Mouse (Mus musculus): Measurements from ENCODE around the gene Gm11077.

Gm11077 gene

DNA sequence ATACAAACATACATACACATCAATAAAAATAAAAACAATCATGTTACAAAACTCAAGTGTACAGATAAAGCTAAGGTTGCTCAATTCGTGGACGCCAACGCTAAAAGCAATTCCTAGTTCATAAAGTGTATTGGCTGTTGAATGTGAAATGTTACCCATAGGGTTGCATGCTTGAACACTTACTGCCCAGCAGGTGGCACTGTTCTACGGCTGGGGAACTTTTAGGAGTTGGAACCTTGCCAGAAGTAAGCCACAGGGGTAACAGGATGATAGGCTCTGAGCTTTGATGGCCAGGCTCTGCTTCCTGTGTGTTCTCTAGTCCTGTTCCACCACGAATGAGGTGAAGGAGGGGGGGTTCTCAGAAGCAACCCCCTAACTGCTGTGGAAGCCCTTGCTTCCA, at the start of gene Gm11077:
Gene Gm11077, plus strand, starts transcription at position 13 of the 400 bp plus-strand sequence.
- in situ Hi-C loops (cut with MboI) = no loop called here

DNA sequence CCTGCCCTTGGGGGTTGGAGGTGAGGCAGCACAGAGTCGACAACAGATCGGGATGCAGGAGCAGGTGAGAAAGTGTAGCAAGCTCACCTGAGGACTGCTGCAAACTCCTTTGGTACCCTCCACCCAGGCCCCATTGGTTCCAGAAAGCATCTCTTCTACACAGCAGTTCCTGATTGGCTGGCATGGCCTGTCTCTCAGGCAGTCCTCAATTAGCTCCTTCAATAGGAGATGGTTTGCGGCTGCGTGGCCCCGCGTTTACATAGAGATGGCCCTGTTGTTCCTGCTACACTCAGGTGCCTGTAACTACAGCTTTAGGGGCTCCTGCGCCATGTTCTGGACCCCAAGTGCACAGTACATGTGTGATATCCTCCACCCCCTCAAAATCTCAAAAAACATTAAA, 48.4 kb upstream of the Gm11077 start:
- in situ Hi-C loops (cut with MboI) = no loop called here

DNA sequence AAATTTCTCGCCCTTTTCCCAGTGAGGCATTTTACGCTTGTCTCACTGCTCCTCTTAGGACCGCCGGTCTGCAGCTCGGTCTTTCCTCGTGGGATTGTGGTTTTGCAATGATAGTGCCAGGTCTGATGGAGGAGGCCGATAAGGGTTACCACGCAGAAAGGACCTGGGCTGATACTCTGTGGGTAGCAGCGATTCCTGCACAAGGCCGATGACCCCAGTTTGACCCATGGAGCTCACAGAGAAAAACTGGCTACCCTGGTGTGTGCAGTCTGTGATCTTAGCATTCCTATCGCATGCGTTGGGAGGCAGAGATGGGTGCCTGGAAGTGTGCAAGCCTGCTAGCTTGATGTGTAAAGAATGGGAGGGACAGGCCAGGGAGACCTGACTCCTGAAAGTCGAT, 46.3 kb upstream of the Gm11077 start:
- in situ Hi-C loops (cut with MboI) = no loop called here

DNA sequence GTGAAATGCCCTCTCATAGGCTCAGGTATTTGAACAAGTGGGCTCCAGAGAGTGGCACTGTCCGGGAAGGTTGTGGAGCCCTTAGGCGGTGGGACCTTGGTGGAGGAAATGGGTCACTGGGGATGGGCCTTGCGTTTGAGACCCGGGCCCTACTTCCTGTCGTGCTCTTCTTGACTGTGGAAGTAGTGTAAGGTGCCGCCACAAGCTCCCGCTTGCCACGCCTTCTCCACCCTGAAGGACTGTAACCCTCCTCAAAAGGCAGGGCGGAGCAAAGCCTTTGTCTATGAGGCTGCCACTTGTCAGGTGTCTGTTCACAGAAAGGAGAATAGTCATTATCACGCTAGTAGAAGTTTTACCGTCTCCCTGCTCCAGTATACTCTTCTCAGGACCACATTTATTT, 44.7 kb upstream of the Gm11077 start:
- in situ Hi-C loops (cut with MboI) = no loop called here

DNA sequence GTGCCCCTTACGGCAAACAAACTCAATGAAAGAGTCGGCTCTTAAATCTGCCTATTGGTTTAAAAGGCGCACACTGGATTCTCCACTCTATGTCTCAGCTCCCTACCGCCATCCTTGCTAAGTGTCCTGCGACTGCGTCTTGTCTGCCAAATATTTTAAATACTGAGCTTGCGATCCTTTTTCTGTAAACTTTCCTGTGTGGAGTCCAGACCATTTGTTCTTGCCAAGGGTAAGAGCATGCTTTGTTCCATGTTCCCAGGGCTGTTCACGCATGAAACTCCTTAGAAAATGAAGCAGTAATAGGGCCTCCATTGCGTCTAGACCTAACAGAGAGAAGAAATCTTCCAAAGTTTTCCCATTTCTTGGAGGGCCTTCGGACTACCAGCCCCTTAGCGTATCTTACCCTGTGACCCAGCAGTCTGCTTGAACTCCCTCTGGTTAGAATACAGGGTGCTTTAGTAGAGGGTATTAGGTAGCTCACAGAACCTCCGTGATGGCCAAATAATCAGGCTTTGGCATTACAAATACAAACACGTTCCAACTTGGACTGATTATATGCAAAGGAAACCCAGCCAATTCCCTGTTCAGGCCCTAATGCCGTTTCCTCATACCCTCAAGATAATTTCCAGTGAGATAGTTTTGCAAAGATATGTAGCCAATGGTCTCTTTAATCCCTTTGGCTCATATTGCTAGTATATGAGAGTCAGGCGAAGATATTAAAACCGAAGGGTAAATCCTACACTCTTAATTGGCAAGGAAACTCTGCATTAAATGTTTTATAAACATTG, 39.3 kb upstream of the Gm11077 start:
- in situ Hi-C loops (cut with MboI) = no loop called here

DNA sequence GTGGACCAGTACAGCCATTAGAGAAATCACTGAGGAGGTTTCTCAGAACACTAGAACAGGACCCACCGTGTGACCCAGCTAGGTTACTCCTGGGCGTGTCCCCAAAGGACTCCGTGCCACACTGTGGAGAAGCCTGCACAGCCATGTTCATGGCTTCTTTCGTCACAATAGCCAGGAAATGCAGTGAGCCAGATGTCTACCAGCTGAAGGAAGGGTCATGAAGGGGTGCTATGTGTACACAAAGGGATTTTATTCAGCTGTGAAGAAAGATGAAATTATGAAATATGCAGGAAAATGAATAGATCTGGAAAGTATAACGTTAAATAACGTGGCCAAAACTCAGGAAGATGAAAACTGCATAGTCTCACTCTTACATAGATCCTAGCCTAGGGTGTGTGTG, 36.9 kb upstream of the Gm11077 start:
- in situ Hi-C loops (cut with MboI) = no loop called here

DNA sequence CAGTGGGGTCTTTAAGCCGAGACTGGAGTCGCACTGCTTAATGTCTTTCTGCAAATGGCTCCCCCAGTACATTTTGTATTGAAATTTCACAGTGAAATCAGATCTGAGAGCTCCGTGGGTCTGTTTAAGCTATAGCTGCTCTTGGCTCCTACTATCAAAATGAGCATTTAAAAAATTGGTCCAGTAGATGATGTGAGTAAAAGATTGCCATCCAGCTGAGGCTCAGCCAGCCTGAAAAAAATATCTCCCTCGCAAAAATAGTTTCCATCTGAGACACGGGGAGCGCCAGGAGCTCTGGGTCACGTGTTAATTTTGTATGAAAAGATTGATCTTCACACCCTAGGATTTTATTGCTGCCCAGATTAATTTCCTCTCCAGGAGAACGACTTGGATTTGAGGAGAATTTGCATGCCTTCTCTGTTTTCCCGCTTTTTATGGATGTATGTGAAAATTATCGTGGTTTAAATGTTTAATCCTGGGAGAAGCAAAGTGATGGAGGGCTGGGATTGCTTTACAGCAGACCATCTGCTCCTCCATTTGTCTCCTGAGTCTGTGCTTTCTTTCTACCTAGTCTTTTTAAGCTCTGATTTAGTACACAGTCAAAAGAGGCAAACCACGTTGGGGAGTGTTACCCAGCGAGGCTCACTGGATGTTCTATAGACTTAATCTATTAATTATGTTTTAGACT, 32.7 kb upstream of the Gm11077 start:
- in situ Hi-C loops (cut with MboI) = no loop called here

GRCm38 (mm10) chr6:140697994-140698393, 31.1 kb upstream of the Gm11077 start:
- in situ Hi-C loops (cut with MboI) = no loop called here

- in situ Hi-C loops (cut with MboI) = no loop called here
These were observed 30.5 kb upstream of the Gm11077 start for GRCm38 (mm10) chr6:140698596-140698995.

GRCm38 (mm10) chr6:140701259-140701658, 27.8 kb upstream of the Gm11077 start:
- in situ Hi-C loops (cut with MboI) = no loop called here

GRCm38 (mm10) chr6:140705132-140705531, 24.0 kb upstream of the Gm11077 start:
- in situ Hi-C loops (cut with MboI) = no loop called here

DNA sequence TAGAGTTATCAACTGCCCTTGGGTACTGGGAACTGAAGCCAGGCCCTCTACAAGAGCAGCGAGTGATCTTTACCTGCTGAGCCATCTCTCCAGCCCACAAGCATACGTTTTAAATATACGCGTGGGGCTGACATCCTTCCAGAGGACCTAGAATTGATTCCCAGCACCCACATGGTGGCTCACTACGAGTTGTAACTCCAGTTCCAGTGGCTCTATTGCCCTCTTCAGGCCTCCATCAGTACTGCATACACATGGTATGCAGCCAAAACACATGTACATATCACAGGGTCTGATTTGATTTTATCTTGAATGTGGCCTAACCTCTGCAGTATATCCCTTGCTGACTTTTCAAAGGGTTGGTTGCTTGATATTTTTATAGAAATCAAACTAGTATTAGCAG, 23.0 kb upstream of the Gm11077 start:
- in situ Hi-C loops (cut with MboI) = no loop called here

- in situ Hi-C loops (cut with MboI) = no loop called here
These were observed 21.0 kb upstream of the Gm11077 start for GRCm38 (mm10) chr6:140708059-140708458.

DNA sequence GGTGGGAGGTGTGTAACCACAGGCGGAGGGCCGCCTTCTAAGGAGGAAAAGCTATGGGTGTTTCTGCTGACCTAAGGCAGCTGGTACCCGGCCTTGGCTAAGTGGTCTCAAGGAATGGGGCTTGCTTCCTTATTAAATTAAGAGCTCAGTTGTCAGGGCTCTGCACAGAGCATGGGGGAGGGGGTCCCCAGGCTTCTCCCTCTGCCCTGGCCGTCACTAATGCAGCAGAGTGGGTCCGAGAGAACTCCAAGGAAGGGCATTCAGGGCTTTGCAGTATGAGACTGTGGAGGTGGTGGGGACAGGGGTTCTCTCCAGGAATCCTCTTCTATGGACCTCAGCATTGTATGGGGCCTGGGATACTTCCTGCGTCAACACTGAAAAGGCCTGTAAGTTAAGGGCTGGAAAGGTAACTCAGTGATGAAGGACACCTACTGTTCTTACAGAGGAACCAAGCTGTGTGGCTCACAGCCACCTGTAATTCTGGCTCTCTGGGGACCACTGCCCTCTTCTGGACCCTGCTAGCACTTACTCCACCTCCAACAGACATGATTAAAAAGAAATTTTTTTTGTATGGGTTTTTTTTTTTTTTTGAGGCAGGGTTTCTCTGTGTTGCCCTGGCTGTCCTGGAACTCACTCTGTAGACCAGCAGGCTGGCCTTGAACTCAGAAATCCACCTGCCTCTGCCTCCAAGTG, 19.5 kb upstream of the Gm11077 start:
- in situ Hi-C loops (cut with MboI) = no loop called here

GRCm38 (mm10) chr6:140712754-140713153, 16.3 kb upstream of the Gm11077 start:
- in situ Hi-C loops (cut with MboI) = no loop called here

GRCm38 (mm10) chr6:140714905-140715365, 14.1 kb upstream of the Gm11077 start:
- in situ Hi-C loops (cut with MboI) = no loop called here

- in situ Hi-C loops (cut with MboI) = no loop called here
These were observed 7.0 kb upstream of the Gm11077 start for GRCm38 (mm10) chr6:140722058-140722457.

DNA sequence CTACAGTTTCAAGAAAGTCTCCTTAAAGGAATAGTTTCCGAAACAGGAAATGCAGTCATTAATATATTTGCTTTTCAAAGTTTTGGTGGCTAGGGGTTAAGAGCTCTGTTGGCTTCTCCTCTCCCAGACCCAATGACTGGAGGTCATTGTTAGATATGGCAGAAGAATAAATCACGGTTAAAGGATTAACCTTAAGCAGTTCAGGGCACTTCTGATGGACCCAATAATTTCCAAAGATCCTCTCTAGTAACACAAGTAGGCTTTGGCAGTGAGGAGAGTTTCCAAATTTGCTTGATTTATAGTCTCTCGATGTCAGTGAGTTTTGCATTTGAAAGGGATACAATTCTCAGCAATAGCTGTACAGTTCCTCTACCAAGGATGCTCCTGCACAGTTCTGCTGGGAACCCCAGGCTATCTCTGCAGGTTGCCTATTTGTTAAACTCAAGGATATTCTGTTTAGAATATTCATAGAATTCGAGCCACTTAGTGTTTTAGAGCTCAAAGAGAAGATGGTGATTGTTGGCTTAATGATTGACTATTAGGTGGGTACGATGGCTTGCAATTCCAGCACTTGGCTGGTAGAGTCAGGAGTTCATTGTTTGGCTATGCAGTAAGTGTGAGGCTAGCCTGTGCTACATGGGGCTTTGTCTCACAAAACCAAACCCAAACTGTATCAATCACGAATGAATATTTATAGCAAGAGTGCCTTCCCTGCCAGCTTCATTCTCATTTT, 1.8 kb downstream of the Gm11077 start:
- in situ Hi-C loops (cut with MboI) = no loop called here

GRCm38 (mm10) chr6:140731402-140731730, 2.3 kb downstream of the Gm11077 start:
- in situ Hi-C loops (cut with MboI) = no loop called here

DNA sequence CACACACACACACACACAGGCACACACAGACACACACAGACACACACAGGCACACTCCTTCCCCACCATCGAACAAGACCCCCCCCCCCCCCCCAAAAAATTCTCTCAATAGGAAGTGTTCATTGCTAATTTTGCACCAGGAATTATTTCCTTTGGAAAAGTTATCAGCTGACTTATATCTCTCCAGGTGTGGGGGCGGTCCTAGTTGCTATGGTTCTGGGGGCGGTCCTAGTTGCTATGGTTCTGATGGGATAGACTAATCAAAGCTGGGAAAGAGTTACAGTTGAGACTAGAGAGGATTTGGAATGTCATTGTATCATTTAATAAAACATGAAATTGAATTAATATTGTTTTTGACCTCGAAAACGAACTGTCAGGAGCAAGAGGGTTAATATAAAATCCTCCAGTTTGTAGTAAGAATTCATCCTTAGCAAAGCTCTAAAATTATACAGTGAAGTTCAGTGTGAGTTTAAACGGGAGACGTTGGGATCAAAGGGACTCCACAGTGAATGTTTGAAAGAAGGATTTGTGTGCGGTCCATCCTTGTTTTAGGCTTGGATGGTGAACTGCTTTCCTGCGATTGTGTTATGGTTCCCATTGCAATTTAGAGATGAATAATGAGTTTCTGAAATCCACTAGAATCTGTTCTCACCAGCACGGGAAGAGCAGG, 4.0 kb downstream of the Gm11077 start:
- in situ Hi-C loops (cut with MboI) = no loop called here

- in situ Hi-C loops (cut with MboI) = no loop called here
These were observed 4.5 kb downstream of the Gm11077 start for GRCm38 (mm10) chr6:140733641-140733986.

DNA sequence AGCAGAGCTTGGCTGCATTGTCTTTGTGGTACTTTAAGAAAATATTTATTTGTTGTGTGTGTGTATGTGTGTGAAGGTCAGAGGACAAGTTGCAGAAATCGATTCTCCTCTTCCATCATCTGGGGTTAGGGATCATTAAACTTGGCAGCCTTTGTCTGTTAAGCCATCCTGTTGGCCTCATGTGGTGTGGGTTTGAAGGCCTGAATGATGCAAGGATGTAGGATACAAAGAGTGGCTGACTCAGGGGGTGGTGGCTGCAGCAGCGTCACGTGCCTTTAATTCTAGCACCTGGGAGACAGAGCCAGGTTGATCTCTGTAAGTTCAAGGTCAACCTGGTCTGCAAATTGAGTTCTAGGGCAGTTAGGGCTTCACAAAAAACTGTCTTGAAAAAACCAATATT, 16.5 kb downstream of the Gm11077 start:
- in situ Hi-C loops (cut with MboI) = no loop called here

Measured in mature B cell (primary cell).